Mouse (Mus musculus) neural tube, embryonic 12.5 days (tissue): ENCODE results near the gene Npsr1. TPM values are rescaled to one million over a fixed set of nuclear protein-coding genes. Genes with fewer than 3 reads are reported as not detected.

ENCODE experiments used
- ATAC-seq: fragments of 200-750 bp; cut with Nextera tagmentation; 2 replicates; pipeline ENCODE4 v1.8.0; 2017; ENCODE audit warnings: low read depth, mild to moderate bottlenecking, moderate TSS enrichment, moderate library complexity; ENCODE audit not compliant: low FRiP score
- H3K27ac ChIP-seq: fragments of 300-500 bp; sonication (generic); 2 replicates; pipeline ENCODE4 v1.5.1; 2016
- H3K27me3 ChIP-seq: fragments of 300-500 bp; sonication (generic); replicated peaks from 2 replicates; pipeline ENCODE4 v1.6.1; 2016; ENCODE audit warnings: mild to moderate bottlenecking
- H3K36me3 ChIP-seq: fragments of 300-500 bp; sonication (generic); 2 replicates; pipeline ENCODE4 v1.6.1; 2016; ENCODE audit warnings: mild to moderate bottlenecking
- H3K4me1 ChIP-seq: fragments of 300-500 bp; sonication (generic); 2 replicates; pipeline ENCODE4 v1.6.1; 2016
- H3K4me2 ChIP-seq: fragments of 300-500 bp; sonication (generic); replicated peaks from 2 replicates; pipeline ENCODE4 v1.6.1; 2016; ENCODE audit warnings: mild to moderate bottlenecking
- H3K4me3 ChIP-seq: fragments of 300-500 bp; sonication (generic); 2 replicates; pipeline ENCODE4 v1.5.1; 2016
- H3K9ac ChIP-seq: fragments of 300-500 bp; sonication (generic); 2 replicates; pipeline ENCODE4 v1.6.1; 2016; ENCODE audit warnings: mild to moderate bottlenecking
- H3K9me3 ChIP-seq: fragments of 300-500 bp; sonication (generic); 2 replicates; pipeline ENCODE4 v1.6.1; 2016; ENCODE audit warnings: mild to moderate bottlenecking
- WGBS: fragments of 180-500 bp; shearing (Covaris S2); methylation state at CpG from one replicate; pipeline ENCODE4 v1.1.7; 2016; 5-methylcytosine and 5-hydroxymethylcytosine counted together
- polyA plus RNA-seq: library from polyadenylated mRNA; unstranded; fragments of >200 nt; fragmentation: Nextera tagmentation; extraction: Ambion mirVana; gene quantifications from 2 replicates; pipeline ENCODE4 v1.2.1, GENCODE M21; 2016

Gene Npsr1
- not detected in 2 replicates for polyA plus RNA-seq

DNA sequence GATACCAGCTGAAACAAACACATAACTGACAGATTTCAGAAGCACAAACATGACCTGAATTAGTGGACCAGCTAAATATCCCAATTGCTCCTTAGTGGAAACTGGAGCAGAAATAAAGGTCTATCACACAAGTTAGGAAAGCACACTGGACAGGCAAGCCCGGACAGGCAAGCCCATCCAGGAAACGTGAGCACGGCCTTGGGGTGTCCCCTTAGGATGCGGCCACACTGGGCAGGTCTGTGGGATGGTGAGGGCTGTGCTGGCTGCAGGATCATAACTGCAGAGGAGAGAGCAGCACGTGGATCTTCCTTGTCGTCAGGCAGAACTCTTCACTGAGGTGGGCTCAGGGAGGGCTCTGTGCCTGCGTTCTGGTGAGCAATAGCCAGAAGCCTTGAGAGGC is at the start of gene Npsr1:
Npsr1 (plus strand) TSS at position 301 of the 400 bp plus-strand sequence.
- H3K9me3 ChIP-seq = no peaks in the 10 kb centered on the region
- WGBS = 74% methylated on average over 7 of the region's 7 CpGs
- H3K27me3 ChIP-seq = no peaks in the 10 kb centered on the region
- H3K27ac ChIP-seq = no peak within 1 kb of the TSS
- no peak within 1 kb of the TSS for H3K4me2 ChIP-seq
- H3K4me3 ChIP-seq = no peak within 1 kb of the TSS
- H3K36me3 ChIP-seq = no peaks in the 10 kb centered on the region
- no peak within 1 kb of the TSS for H3K9ac ChIP-seq
- no peaks in the 10 kb centered on the region for H3K4me1 ChIP-seq
- no peak for ATAC-seq

DNA sequence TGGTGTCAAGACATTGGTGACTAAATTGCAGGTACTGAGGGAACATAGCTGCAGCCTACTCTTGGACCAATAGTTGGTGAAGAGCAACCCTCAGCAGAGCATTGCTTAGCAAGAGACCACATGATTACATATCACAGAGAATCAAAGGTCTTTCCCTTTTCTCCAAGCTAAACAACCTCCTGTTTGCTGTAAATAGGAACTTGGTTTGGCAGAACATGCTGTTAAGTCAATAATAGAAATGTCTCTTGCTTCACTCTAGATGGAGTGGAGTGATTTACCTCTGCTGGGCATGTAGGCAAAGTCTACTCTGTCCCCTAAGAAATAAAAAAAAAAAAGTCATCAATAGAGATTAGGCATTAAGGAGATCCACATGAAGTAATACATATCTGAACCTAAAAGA is 46.3 kb upstream of the Npsr1 start:
- H3K9me3 ChIP-seq = no peaks in the 10 kb centered on the region
- no peak overlapping the region for H3K4me3 ChIP-seq
- no peak overlapping the region for H3K27ac ChIP-seq
- no peaks in the 10 kb centered on the region for H3K36me3 ChIP-seq
- ATAC-seq = no peak
- H3K9ac ChIP-seq = no peak overlapping the region
- H3K4me2 ChIP-seq = no peak overlapping the region
- H3K4me1 ChIP-seq = no peaks in the 10 kb centered on the region
- H3K27me3 ChIP-seq = no peaks in the 10 kb centered on the region

DNA sequence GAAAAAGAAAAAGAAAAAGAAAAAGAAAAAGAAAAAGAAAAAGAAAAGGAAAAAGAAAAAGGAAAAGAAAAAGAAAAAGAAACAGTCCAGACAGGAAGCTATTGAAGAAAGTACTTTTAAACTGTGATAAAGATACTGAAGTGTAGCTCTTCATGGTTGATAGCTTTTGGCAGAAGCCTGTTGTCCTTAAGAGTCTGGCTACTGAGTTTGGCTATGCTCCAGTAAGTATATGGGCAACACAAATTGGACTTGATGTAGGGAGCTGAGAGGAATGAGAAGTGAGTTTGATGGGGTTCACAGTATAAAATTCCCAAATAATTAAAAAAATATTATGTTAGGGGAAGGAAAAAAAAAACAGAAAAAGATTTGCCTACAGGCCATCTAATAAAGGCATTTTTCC is 34.5 kb upstream of the Npsr1 start:
- Histone ChIP-seq H3K27me3 (no peaks in the 10 kb centered on the region), H3K9ac (no peak overlapping the region), H3K4me3 (no peak overlapping the region), H3K9me3 (no peaks in the 10 kb centered on the region), H3K4me1 (no peaks in the 10 kb centered on the region), H3K27ac (no peak overlapping the region), H3K4me2 (no peak overlapping the region), H3K36me3 (no peaks in the 10 kb centered on the region)
- ATAC-seq = no peak

DNA sequence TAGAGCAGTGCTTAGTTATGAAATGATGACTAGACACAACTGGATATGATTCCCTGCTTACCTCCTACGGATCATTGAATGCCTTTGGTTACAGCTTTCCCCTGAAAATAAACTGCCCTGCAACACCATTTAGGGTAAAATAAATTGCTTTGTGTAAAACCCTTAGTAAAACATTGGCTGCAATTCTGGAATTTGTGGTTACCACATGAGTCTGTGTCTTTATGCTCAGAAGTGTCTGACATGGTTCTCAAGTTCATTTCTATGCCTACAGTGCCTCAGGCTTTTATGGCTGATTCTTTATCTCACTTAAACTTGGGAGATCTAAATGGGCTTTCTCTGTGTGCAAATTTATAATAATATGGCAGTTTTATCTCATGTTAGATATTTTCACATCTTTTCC is 26.1 kb upstream of the Npsr1 start:
- WGBS = 86% methylated on average over 1 of the region's 1 CpGs
- H3K9ac ChIP-seq = no peak overlapping the region
- H3K4me2 ChIP-seq = no peak overlapping the region
- no peak overlapping the region for H3K4me3 ChIP-seq
- no peak for ATAC-seq
- no peaks in the 10 kb centered on the region for H3K27me3 ChIP-seq
- no peak overlapping the region for H3K27ac ChIP-seq
- no peaks in the 10 kb centered on the region for H3K4me1 ChIP-seq
- H3K9me3 ChIP-seq = no peaks in the 10 kb centered on the region
- no peaks in the 10 kb centered on the region for H3K36me3 ChIP-seq

DNA sequence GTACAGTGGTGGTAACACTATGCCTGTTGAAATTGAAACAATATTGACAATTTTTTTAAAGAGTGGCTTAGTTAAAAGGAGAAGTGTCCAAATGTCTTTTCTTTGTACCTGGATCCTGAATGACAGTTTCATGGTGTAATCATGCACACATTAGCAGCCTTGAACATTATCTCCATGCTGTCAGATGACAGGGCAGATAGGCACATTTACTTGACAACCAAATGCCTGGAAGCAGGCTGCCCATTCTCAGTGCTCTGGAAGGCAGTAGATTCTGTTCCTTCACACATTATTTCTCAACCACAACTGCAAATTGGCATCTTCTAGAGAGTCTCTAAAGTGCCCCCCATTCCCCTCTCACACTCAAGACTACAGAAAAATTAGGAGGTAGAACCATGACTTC is 20.2 kb upstream of the Npsr1 start:
- H3K4me3 ChIP-seq = no peak overlapping the region
- ATAC-seq = no peak
- no peaks in the 10 kb centered on the region for H3K4me1 ChIP-seq
- no peaks in the 10 kb centered on the region for H3K36me3 ChIP-seq
- no peak overlapping the region for H3K9ac ChIP-seq
- no peak overlapping the region for H3K27ac ChIP-seq
- no peaks in the 10 kb centered on the region for H3K27me3 ChIP-seq
- H3K9me3 ChIP-seq = no peaks in the 10 kb centered on the region
- H3K4me2 ChIP-seq = no peak overlapping the region

DNA sequence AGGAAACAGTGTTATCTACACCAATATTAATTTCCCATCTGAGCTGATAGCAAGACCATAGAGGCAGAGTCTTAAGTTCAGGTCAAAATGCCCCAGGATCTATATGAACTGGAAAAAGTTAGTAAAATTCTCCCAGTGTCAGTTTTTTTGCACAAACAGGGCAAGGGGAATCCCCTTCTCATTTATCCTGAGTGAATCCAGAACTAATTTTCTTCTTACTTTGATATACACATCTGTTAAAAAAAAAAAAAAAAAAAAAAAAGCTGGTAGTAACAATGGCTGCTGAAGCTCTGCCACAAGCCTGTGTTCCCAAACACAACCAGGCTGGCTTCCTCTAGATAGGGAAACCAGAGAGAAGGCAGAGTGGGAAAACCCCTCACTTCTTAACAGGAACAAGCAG is 5.9 kb upstream of the Npsr1 start:
- no peak overlapping the region for H3K4me3 ChIP-seq
- no peaks in the 10 kb centered on the region for H3K27me3 ChIP-seq
- no peaks in the 10 kb centered on the region for H3K4me1 ChIP-seq
- H3K9ac ChIP-seq = no peak overlapping the region
- no peaks in the 10 kb centered on the region for H3K9me3 ChIP-seq
- H3K4me2 ChIP-seq = no peak overlapping the region
- no peak overlapping the region for H3K27ac ChIP-seq
- ATAC-seq = no peak
- no peaks in the 10 kb centered on the region for H3K36me3 ChIP-seq

DNA sequence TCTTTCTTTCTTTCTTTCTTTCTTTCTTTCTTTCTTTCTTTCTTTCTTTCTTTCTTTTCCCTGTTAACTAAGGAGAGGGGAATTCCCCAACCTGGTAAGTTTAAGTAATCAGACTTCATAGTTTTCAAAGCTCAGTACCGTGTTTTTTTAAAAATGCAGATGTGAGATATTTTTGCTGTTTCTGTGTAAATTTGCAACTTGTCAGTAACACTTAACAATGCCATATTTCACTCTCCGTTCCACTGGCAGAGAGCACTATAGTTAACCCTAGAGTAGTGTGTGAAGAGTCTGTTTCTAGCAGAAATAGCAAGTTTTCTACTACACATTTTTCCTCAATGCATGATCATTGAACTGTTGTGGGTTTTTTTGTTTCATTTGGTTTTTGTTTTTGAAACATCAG is 730 bp downstream of the Npsr1 start:
- H3K4me2 ChIP-seq = no peak overlapping the region
- 81% methylated on average over 2 of the region's 2 CpGs for WGBS
- H3K27ac ChIP-seq = no peak overlapping the region
- no peaks in the 10 kb centered on the region for H3K9me3 ChIP-seq
- no peaks in the 10 kb centered on the region for H3K4me1 ChIP-seq
- no peak overlapping the region for H3K9ac ChIP-seq
- no peak for ATAC-seq
- no peaks in the 10 kb centered on the region for H3K36me3 ChIP-seq
- H3K4me3 ChIP-seq = no peak overlapping the region
- H3K27me3 ChIP-seq = no peaks in the 10 kb centered on the region

DNA sequence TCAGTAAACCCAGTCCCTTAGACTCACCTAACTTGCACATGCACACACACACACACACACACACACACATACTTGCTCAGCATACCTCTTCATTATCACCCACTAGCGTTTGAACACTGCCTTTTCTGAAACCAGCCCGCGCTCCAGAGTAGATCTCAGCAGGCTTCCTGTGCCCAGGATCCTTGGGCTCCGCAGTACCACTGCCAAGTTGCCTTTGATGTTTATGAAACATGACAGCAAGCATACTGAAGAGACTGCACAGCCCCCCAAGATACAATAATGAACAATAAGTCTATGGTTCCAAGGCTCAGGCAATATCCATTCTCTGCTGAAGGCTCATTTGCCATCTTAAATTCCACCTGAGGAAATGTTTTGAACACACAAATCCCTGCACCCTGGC is 1.8 kb downstream of the Npsr1 start:
- Histone ChIP-seq H3K27me3 (no peaks in the 10 kb centered on the region), H3K27ac (no peak overlapping the region), H3K9me3 (no peaks in the 10 kb centered on the region), H3K9ac (no peak overlapping the region), H3K36me3 (no peaks in the 10 kb centered on the region), H3K4me2 (no peak overlapping the region), H3K4me3 (no peak overlapping the region), H3K4me1 (no peaks in the 10 kb centered on the region)
- 82% methylated on average over 4 of the region's 4 CpGs for WGBS
- no peak for ATAC-seq

DNA sequence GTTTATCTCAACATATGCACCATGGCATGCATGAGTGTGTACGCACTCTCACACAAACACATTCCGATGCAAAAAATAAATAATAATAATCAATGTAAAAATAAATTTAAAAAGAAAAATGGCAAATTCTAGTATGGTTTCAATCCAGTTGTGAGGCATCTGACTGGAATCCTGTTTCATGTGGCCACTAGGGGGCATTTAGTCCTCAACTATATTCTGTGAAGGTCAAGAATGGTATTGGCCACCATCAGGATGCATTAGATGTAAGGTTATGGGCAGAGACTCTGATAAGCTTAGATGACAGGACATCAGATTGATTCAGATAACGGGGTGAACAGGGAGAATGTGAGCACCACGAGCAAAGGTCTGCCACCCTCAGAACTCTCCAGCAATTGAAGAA is 21.6 kb downstream of the Npsr1 start:
- Histone ChIP-seq H3K4me2 (no peak overlapping the region), H3K4me1 (no peaks in the 10 kb centered on the region), H3K36me3 (no peaks in the 10 kb centered on the region), H3K27me3 (no peaks in the 10 kb centered on the region), H3K9ac (no peak overlapping the region), H3K9me3 (no peaks in the 10 kb centered on the region), H3K4me3 (no peak overlapping the region), H3K27ac (no peak overlapping the region)
- 52% methylated on average over 4 of the region's 4 CpGs for WGBS
- ATAC-seq = 0 out of 2 replicates have a peak, but pooled peaks have one; percentile 41

DNA sequence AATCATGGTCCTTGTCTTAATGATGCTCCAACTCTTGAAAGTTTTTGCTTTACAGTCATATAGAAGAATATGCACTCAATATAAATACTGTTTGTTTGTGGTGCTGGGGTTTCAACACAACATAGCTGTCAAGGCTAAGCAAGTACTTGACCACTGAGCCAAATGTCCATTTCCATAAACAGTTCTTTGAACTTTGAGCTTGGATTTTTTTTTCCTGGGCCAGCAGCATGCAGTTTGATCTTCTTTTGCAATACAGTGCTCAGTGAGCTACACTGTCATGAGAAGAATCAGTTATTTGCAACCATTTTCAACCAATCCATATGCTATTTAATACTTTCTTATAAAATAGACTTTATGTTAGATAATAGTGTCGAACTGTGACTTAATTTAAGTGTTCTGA is 35.3 kb downstream of the Npsr1 start:
- no peak overlapping the region for H3K4me3 ChIP-seq
- no peak overlapping the region for H3K4me2 ChIP-seq
- no peaks in the 10 kb centered on the region for H3K4me1 ChIP-seq
- 87% methylated on average over 1 of the region's 1 CpGs for WGBS
- H3K36me3 ChIP-seq = no peaks in the 10 kb centered on the region
- no peaks in the 10 kb centered on the region for H3K27me3 ChIP-seq
- no peak overlapping the region for H3K9ac ChIP-seq
- no peak overlapping the region for H3K27ac ChIP-seq
- no peak for ATAC-seq
- H3K9me3 ChIP-seq = no peaks in the 10 kb centered on the region

DNA sequence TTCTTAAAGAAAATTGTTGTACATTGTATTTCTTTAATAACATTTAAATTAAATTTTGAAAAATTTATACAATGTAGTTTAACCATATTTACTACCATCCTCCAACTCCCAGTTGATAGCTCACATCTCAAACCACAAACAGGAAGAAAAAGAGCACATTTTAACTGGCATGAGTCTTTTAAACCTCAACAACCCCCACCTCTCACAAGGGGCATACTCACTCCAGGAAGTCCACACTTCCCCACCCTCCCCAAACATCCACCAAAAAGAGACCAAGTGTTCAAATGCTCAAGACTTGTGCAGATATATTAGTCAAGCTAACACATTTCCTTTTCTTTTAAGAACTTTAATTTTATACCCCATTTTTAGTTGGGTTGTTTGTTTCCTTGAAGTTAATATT is 38.6 kb downstream of the Npsr1 start:
- Histone ChIP-seq H3K4me1 (no peaks in the 10 kb centered on the region), H3K9me3 (no peaks in the 10 kb centered on the region), H3K4me3 (no peak overlapping the region), H3K36me3 (no peaks in the 10 kb centered on the region), H3K27me3 (no peaks in the 10 kb centered on the region), H3K9ac (no peak overlapping the region), H3K4me2 (no peak overlapping the region), H3K27ac (no peak overlapping the region)
- no peak for ATAC-seq

DNA sequence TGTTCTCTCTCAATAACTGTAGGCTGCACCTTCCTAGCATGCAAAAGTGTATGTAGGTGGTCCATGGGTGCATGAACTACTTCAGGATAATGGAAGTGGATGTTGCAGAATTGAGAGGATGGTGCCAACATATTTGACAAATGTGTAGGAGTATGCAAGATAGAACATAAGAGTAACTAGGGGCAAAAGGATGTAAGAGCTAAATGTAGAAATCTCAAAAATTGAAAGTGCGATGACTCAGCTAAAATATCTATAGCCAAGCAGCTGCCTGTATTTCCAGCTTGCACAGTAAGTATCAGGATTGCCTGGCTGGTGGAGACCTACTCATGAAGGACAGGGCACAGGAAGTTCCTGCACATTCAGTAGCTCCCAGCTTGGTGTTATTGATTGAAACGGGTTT is 46.5 kb downstream of the Npsr1 start:
- no peak for ATAC-seq
- no peaks in the 10 kb centered on the region for H3K36me3 ChIP-seq
- H3K4me2 ChIP-seq = no peak overlapping the region
- 87% methylated on average over 2 of the region's 2 CpGs for WGBS
- H3K4me3 ChIP-seq = no peak overlapping the region
- no peak overlapping the region for H3K9ac ChIP-seq
- no peaks in the 10 kb centered on the region for H3K9me3 ChIP-seq
- no peaks in the 10 kb centered on the region for H3K4me1 ChIP-seq
- no peak overlapping the region for H3K27ac ChIP-seq
- H3K27me3 ChIP-seq = no peaks in the 10 kb centered on the region

DNA sequence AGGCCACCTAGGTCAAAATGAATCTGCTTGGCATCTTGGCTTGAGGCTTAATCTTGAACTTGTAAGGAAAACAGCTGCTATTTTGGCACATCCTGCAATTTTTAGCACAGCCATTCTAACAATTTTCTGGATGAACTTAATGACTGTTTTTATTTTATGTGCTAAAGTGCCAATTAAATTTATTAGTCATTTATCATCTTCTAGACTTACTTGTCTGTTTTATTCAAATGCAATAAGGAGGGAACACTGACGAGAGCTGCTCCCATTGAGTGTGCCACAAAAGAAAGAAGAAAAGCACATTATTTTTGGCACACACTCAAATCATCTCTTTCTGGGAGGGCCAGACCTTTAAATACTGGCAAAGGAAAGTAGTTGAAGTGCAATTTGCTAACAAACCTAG is 59.4 kb downstream of the Npsr1 start:
- Histone ChIP-seq H3K4me3 (no peak overlapping the region), H3K27me3 (no peaks in the 10 kb centered on the region)
- 56% methylated on average over 1 of the region's 1 CpGs for WGBS

DNA sequence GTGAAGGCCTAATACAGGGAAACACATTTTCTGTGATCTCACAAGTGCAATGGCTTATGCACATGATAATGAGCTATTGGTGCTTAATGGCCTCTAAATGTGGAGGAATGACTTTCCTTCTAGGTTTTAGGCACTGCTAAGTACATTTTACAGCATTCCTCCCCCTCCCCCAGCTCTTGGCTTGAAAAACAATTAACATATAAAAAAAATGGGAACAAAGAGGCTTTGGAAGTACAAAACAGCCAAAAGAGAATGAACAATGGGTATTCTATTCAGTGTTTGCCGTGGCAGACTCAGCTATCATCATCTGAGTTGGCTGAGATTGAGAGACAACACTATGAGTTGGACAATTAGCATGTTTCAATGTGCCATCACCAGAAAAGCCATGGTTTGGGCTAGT is 62.6 kb downstream of the Npsr1 start:
- no peak for ATAC-seq
- H3K4me2 ChIP-seq = no peak overlapping the region
- no peaks in the 10 kb centered on the region for H3K4me1 ChIP-seq
- no peak overlapping the region for H3K9ac ChIP-seq
- 4% methylated on average over 1 of the region's 1 CpGs for WGBS
- H3K9me3 ChIP-seq = no peaks in the 10 kb centered on the region
- no peaks in the 10 kb centered on the region for H3K36me3 ChIP-seq
- H3K27me3 ChIP-seq = no peaks in the 10 kb centered on the region
- H3K4me3 ChIP-seq = no peak overlapping the region
- no peak overlapping the region for H3K27ac ChIP-seq

More for the DNA sequence above, 59.4 kb downstream of the Npsr1 start:
- no peaks in the 10 kb centered on the region for H3K4me1 ChIP-seq
- no peaks in the 10 kb centered on the region for H3K36me3 ChIP-seq
- H3K27ac ChIP-seq = no peak overlapping the region
- no peak overlapping the region for H3K9ac ChIP-seq
- no peak for ATAC-seq
- no peaks in the 10 kb centered on the region for H3K9me3 ChIP-seq
- H3K4me2 ChIP-seq = no peak overlapping the region
